Mouse (Mus musculus): Measurements from ENCODE around the gene Mal. TPM values are rescaled to one million over a fixed set of nuclear protein-coding genes. Genes with fewer than 3 reads are reported as not detected.
"Not testable (repeated sequence)": the region's sequence is repeated elsewhere in the genome, so short reads cannot be mapped to it uniquely, and the experiment has no call there.

Mal gene
- total RNA-seq, 2 experiments from 2014 or later: 84.9 to 92.5 TPM

GRCm38 (mm10) chr2:127608986-127609385 is 47.5 kb downstream of the Mal start:
- TF ChIP-seq CTCF (conservative IDR thresholded peaks at IDR 0.05): no peak
- H3K27ac ChIP-seq: peak overlapping the region; percentile 85
- no peak for DNase-seq (ENCODE audit: low spot score in 2 of 2)
- no peak overlapping the region for H3K4me3 ChIP-seq

DNA sequence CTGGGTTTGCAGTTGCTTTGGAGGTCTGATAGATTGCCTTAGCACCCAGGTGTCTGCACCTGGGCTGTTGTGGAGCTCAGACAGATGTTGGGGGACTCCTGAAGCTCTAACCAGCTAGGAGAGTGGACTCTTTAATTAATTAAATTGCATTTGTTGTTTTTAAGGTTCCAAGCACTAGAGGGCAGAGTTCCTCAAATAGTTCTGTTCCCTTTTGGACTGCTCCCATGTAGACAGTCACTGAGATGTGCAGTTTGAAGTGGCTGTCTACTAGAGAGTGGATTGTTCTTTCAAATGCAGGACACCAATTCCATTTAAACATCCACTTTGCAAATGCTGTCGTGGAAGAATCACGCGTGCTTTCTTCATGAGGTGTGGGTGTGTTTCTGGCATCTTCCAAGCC is 48.3 kb downstream of the Mal start:
- H3K4me3 ChIP-seq: no peak overlapping the region
- peak; percentile 45 to 53 for DNase-seq (ENCODE audit: low spot score in 2 of 2)
- TF ChIP-seq CTCF (conservative IDR thresholded peaks at IDR 0.05): peak; percentile 82
- H3K27ac ChIP-seq: peak overlapping the region; percentile 85

DNA sequence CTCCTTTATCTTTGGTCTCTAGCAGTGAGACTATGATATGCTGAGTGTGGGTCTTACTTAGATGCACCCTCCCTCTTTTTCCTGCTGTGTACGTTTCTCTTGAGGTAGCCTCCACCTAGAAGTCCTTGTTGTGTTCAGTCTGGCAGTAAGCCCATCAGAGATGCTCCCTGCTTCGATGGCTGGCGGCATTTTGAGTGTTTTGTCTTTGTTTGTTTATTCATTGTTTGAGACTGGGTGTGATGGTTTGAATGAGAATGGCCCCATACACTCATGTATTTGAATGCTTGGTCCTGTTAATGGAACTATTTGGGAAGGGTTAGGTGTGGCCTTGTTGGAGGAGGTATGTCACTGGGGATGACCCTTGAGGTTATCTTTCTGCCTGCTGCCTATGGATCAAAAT is 51.3 kb downstream of the Mal start:
- H3K27ac ChIP-seq: no peak overlapping the region
- no peak overlapping the region for H3K4me3 ChIP-seq
- no peak for DNase-seq (ENCODE audit: low spot score in 2 of 2)
- TF ChIP-seq CTCF (conservative IDR thresholded peaks at IDR 0.05): no peak

DNA sequence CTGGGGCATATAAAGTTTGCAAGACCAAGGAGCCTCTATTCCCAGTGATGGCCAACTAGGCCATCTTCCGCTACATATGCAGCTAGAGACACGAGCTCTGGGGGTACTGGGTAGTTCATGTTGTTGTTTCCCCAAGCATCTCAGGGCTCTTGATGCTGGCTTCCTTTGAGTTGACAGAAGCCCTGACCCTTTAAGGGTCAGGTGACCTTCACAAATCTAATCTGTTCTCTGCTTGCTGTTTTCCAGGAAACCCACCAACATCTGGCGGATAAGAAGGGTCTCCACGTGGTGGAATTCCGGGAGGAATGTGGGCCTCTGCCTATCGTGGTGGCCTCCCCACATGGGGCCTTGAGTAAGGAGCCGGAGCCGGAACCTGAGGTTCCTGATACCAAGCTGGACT is 53.1 kb downstream of the Mal start:
- H3K4me3 ChIP-seq: not testable (repeated sequence)

DNA sequence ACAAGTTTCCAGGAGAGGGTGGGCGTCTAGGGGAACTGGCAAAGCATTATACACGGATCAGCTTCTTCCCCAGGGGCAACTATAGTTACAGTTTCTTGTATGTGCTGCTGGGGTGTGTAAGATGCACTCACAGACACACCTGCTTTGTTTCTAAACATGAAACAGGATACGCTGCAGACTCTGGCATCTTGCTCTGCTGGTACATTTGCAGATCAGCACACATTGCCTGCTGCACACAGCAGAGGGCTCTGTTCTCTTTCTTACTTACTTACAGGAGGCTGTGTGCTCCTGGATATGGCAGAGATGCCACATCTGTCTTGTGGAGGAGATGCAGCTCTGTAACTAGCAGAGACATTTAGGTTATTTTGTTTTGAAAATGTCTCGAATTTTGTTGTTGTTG is 65.7 kb downstream of the Mal start:
- peak; percentile 67 for TF ChIP-seq CTCF (conservative IDR thresholded peaks at IDR 0.05)
- no peak overlapping the region for H3K4me3 ChIP-seq
- H3K27ac ChIP-seq: no peak overlapping the region
- no peak for DNase-seq (ENCODE audit: low spot score in 2 of 2)

More for the DNA sequence above, 53.1 kb downstream of the Mal start:
- H3K27ac ChIP-seq; DNase-seq (ENCODE audit: low spot score in 2 of 2): not testable (repeated sequence)

DNA sequence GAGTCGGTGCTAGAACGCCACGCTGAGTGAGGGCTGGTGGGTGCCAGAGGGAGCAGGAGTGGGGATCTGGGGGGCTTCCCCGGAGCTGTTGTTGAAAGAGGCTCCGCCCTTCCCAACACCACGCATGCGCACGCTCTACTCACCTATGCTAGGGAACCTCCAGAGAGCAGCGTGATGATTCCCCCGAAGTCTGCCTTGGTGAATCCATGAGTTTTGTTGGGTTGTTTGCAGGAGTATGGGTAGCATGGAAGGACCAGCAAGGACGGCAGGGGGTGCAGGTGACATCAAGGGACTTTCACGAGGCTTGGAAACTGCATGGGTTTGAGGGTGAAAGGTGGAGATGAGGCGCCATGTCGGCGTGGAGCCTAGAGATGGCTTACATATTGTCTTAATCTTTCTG is 66.3 kb downstream of the Mal start:
- Histone ChIP-seq H3K27ac (no peak overlapping the region), H3K4me3 (no peak overlapping the region)
- no peak for DNase-seq (ENCODE audit: low spot score in 2 of 2)
- TF ChIP-seq CTCF (conservative IDR thresholded peaks at IDR 0.05): no peak

- DNase-seq (ENCODE audit: low spot score in 2 of 2): no peak
- no peak for TF ChIP-seq CTCF (conservative IDR thresholded peaks at IDR 0.05)
- H3K27ac ChIP-seq: no peak overlapping the region
- no peak overlapping the region; the same call in 1 of the 2 replicates for H3K4me3 ChIP-seq
Observed at GRCm38 (mm10) chr2:127588897-127589296, 67.6 kb downstream of the Mal start.

- no peak for DNase-seq (ENCODE audit: low spot score in 2 of 2)
- Histone ChIP-seq H3K27ac (peak overlapping the region; percentile 100), H3K4me3 (peak overlapping the region; percentile 79)
- TF ChIP-seq CTCF (conservative IDR thresholded peaks at IDR 0.05): no peak
Observed at GRCm38 (mm10) chr2:127587514-127587844, 69.0 kb downstream of the Mal start.

DNA sequence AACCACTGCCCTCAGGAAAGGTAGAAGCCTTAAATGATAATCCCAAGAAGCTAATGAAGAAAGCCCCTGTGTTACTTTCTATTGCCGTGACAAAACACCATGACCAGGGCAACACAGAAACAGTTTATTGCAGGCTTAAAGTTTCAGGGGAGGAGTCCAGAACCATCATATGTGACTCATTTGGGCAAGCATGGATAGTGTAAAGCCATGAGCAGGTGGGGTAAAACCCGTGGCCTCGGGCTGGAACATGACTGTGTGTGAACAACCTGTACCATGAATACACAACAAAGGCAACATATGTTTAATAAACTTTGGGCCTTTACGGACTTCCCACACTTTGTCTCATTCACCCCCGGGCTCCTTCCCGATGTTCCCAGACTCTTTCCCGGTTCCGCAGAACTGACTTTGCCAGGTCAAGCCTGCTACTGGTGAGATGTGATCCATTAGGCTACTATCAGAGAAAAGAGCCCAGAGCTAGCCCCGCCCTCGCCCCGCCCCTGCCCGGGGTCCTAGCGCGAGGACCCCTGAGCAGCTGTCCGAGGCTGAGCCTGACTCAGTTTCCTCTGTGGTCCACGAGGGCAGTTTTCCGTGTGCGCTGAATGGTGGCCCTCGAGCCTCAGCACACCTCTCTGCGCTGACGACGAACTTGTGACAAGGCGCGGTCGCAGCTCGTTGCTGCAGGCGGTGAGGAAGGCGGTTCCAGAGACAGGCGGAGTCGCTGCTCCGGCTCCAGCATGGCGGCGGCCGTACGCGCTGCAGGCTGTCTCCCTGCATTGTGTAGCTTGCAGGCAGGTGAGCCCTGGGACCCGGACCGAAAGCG is 69.6 kb downstream of the Mal start, which contains the start of the genes Zfp661 and Mrps5:
Gene Zfp661, minus strand, starts transcription at position 401 of the 820 bp plus-strand sequence.
Gene Mrps5, plus strand, starts transcription at position 529 of the 820 bp plus-strand sequence.
- peak; percentile 77 for DNase-seq (ENCODE audit: low spot score in 2 of 2)
- TF ChIP-seq CTCF (conservative IDR thresholded peaks at IDR 0.05): peak; percentile 48
- peak within 1 kb of the TSS; percentile 100 for H3K27ac ChIP-seq
- peak within 1 kb of the TSS; percentile 79 for H3K4me3 ChIP-seq

- DNase-seq (ENCODE audit: low spot score in 2 of 2): peak; percentile 91 to 95
- TF ChIP-seq CTCF (conservative IDR thresholded peaks at IDR 0.05): peak; percentile 44
- Histone ChIP-seq H3K4me3 (peak overlapping the region; percentile 75), H3K27ac (peak overlapping the region; percentile 81)
Observed at GRCm38 (mm10) chr2:127584436-127584858, 72.0 kb downstream of the Mal start.

Other genes with a start within 250 kb of the Mal start
- under 1 TPM; 0.12 to 0.31 TPM for gene Gpat2, start 231.5 kb downstream of the Mal start, total RNA-seq (2021)
- gene Fahd2a, start 212.1 kb downstream of the Mal start, total RNA-seq (2021): 10 to 100 TPM; 19.8 to 21.6 TPM
- 10 to 100 TPM; 63.6 to 66.4 TPM for gene Kcnip3, start 134.6 kb downstream of the Mal start, total RNA-seq (2021)
- gene Prom2, start 115.2 kb downstream of the Mal start, total RNA-seq (2021): under 1 TPM; 0.08 to 0.10 TPM
- gene Zfp661, start 69.6 kb downstream of the Mal start, total RNA-seq (2021): 1 to 10 TPM; 7.8 to 8.6 TPM
- 10 to 100 TPM; 91.9 TPM for gene Mrps5, start 69.5 kb downstream of the Mal start, total RNA-seq (2021)
- under 1 TPM; 0.47 to 0.54 TPM for gene Mall, start 73.2 kb upstream of the Mal start, total RNA-seq (2021)
- 10 to 100 TPM; 21.4 to 25.0 TPM for gene Nphp1, start 132.2 kb upstream of the Mal start, total RNA-seq (2021)
- gene Mtln, start 135.8 kb upstream of the Mal start, total RNA-seq (2021): 10 to 100 TPM; 52.6 to 55.4 TPM
- gene Bub1, start 175.2 kb upstream of the Mal start, total RNA-seq (2021): under 1 TPM; 0.25 to 0.77 TPM
- not detected for gene Acoxl, start 182.2 kb upstream of the Mal start, total RNA-seq (2021)

Measured in layer of hippocampus, adult 2 months (tissue).